Mouse (Mus musculus) hindbrain, embryonic 10.5 days (tissue): Measurements from ENCODE around the gene Gtf3a. TPM values are rescaled to one million over a fixed set of nuclear protein-coding genes. Genes with fewer than 3 reads are reported as not detected.
"Not testable (repeated sequence)": the region's sequence is repeated elsewhere in the genome, so short reads cannot be mapped to it uniquely, and the experiment has no call there.

ENCODE experiments used
- DNase-seq: peaks from one replicate; pipeline ENCODE4 v3.0.0-alpha.2; 2017; ENCODE audit warnings: low spot score
- H3K27ac ChIP-seq: fragments of 300-500 bp; sonication (generic); 2 replicates; pipeline ENCODE4 v1.5.1; 2016; ENCODE audit warnings: mild to moderate bottlenecking, moderate library complexity
- H3K27me3 ChIP-seq: fragments of 300-500 bp; sonication (generic); 2 replicates; pipeline ENCODE4 v1.6.1; 2016; ENCODE audit warnings: mild to moderate bottlenecking; ENCODE audit not compliant: poor library complexity, insufficient read depth, severe bottlenecking
- H3K36me3 ChIP-seq: fragments of 300-500 bp; sonication (generic); 2 replicates; pipeline ENCODE4 v1.6.1; 2016; ENCODE audit warnings: mild to moderate bottlenecking, moderate library complexity
- H3K4me1 ChIP-seq: fragments of 300-500 bp; sonication (generic); replicated peaks from 2 replicates; pipeline ENCODE4 v1.6.1; 2016; ENCODE audit warnings: mild to moderate bottlenecking
- H3K4me3 ChIP-seq: fragments of 300-500 bp; sonication (generic); 2 replicates; pipeline ENCODE4 v1.5.1; 2016; ENCODE audit warnings: mild to moderate bottlenecking, moderate library complexity
- H3K9me3 ChIP-seq: fragments of 300-500 bp; sonication (generic); 2 replicates; pipeline ENCODE4 v1.6.1; 2016; ENCODE audit warnings: mild to moderate bottlenecking, moderate library complexity
- WGBS: fragments of 180-500 bp; shearing (Covaris S2); methylation state at CpG from one replicate; pipeline ENCODE4 v1.1.7; 2016; 5-methylcytosine and 5-hydroxymethylcytosine counted together
- polyA plus RNA-seq: library from polyadenylated mRNA; unstranded; fragments of >200 nt; fragmentation: Nextera tagmentation; extraction: Ambion mirVana; gene quantifications from 2 replicates; pipeline ENCODE4 v1.2.1, GENCODE M21; 2016

Gtf3a gene
- polyA plus RNA-seq, result 115 and 118 TPM in 2 replicates

DNA sequence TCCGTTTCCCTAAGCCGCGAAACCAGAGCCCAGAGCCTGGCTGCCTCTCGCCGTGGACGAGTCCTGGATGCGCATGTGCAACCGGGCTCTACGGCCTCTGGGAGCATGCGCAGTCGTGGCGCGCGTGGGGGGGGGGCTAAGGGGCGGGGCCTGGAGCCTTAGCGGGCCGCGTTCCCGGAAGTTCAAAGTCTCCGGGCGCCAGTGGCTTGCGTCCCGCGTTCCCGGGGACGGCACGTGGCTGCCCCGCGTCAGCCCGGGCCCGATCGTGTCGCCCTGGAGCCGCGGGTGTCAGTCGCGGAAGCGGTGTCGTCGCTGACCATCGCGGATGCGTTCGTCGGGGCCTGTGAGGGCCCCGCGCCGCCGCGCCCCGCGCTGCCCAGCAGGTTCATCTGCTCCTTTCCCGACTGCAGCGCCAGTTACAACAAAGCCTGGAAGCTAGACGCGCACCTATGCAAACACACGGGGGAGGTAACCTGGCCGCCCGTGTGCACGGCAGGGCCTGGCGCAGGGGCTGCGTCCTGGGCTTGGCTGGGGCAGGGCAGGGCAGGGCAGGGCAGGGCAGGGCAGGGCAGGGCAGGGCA, at the start of gene Gtf3a:
Gtf3a (plus strand) TSS at position 150 of the 581 bp plus-strand sequence.
- peak; percentile 95 for DNase-seq
- Histone ChIP-seq H3K27ac (peak within 1 kb of the TSS; percentile 94), H3K9me3 (peaks cover 3% of the 10 kb centered on the region; the same call in 1 of the 2 replicates), H3K27me3 (no peaks in the 10 kb centered on the region), H3K4me1 (peaks cover 24% of the 10 kb centered on the region), H3K36me3 (peaks cover 36% of the 10 kb centered on the region), H3K4me3 (peak within 1 kb of the TSS; percentile 85)
- under 1% methylated on average over 62 of the region's 62 CpGs for WGBS

- H3K4me3 ChIP-seq, result no peak overlapping the region
- DNase-seq, result no peak
- 59% methylated on average over 7 of the region's 7 CpGs for WGBS
- H3K4me1 ChIP-seq, result no peaks in the 10 kb centered on the region
- H3K27ac ChIP-seq, result no peak overlapping the region
- H3K36me3 ChIP-seq, result no peaks in the 10 kb centered on the region
- H3K27me3 ChIP-seq, result no peaks in the 10 kb centered on the region; the same call in 1 of the 2 replicates
- H3K9me3 ChIP-seq, result no peaks in the 10 kb centered on the region
Measured at GRCm38 (mm10) chr5:146900331-146900730, 48.1 kb upstream of the Gtf3a start.

DNA sequence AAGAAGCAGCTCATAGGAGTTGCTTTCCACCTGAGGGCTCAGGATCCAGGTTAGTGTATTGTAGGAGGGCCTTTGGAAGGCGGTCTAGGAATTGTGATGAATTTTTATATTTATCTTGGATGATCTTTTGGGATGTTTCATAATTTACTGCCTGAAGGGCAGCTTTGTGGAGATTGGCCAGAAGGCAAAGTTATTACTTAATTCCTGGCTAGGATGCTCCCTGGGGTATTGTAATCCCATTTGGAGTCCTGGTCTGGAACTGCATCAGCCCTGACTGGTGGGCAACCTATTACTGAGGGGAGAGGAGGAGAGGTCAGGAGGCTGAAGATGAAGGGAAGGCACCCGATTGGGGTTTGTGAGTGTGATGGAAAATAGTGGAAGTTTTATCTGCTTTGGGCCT, 47.0 kb upstream of the Gtf3a start:
- peaks cover 4% of the 10 kb centered on the region; the same call in 1 of the 2 replicates for H3K4me1 ChIP-seq
- no peak for DNase-seq
- H3K4me3 ChIP-seq, result no peak overlapping the region
- H3K36me3 ChIP-seq, result no peaks in the 10 kb centered on the region
- WGBS, result 86% methylated on average over 2 of the region's 2 CpGs
- H3K27ac ChIP-seq, result no peak overlapping the region
- no peaks in the 10 kb centered on the region for H3K9me3 ChIP-seq
- no peaks in the 10 kb centered on the region; the same call in 1 of the 2 replicates for H3K27me3 ChIP-seq

GRCm38 (mm10) chr5:146904404-146904803, 44.1 kb upstream of the Gtf3a start:
- 36% methylated on average over 8 of the region's 8 CpGs for WGBS
- no peaks in the 10 kb centered on the region for H3K9me3 ChIP-seq
- H3K27ac ChIP-seq, result no peak overlapping the region
- DNase-seq, result peak; percentile 75
- H3K36me3 ChIP-seq, result no peaks in the 10 kb centered on the region
- H3K4me1 ChIP-seq, result peaks cover 11% of the 10 kb centered on the region; the same call in 1 of the 2 replicates
- H3K27me3 ChIP-seq, result peaks cover 7% of the 10 kb centered on the region; the same call in 1 of the 2 replicates
- no peak overlapping the region for H3K4me3 ChIP-seq

- Histone ChIP-seq H3K4me1 (peaks cover 11% of the 10 kb centered on the region; the same call in 1 of the 2 replicates), H3K36me3 (no peaks in the 10 kb centered on the region), H3K27ac (no peak overlapping the region), H3K9me3 (no peaks in the 10 kb centered on the region), H3K27me3 (peaks cover 7% of the 10 kb centered on the region; the same call in 1 of the 2 replicates), H3K4me3 (0 out of 2 replicates have a peak overlapping the region, but pooled peaks have one; percentile 5)
- WGBS, result 27% methylated on average over 14 of the region's 14 CpGs
- DNase-seq, result peak; percentile 84
Measured at GRCm38 (mm10) chr5:146905486-146906172, 42.8 kb upstream of the Gtf3a start.

DNA sequence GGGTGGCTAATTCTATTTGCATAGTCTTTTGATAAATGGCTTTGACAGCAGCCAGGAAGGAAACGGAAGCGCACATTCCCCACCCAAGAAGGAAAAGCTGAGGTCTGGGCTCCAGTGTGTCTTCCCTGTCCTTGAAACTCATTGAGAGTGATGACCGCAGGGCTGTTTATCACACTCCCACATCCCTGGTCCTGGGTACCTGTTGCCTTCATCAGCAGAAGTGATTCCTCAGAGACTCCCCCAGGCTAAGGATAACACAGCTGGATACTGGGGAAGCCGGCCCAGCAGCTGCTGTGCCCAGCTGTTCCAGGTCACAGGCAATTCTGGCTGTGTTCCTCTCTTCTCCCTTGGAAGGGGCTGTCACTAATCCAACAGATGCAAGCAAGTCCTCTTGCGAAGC, 40.9 kb upstream of the Gtf3a start:
- peaks cover 16% of the 10 kb centered on the region; the same call in 1 of the 2 replicates for H3K27me3 ChIP-seq
- no peak overlapping the region for H3K27ac ChIP-seq
- WGBS, result 46% methylated on average over 5 of the region's 5 CpGs
- peaks cover 15% of the 10 kb centered on the region for H3K4me1 ChIP-seq
- H3K9me3 ChIP-seq, result no peaks in the 10 kb centered on the region
- no peak overlapping the region for H3K4me3 ChIP-seq
- no peak for DNase-seq
- H3K36me3 ChIP-seq, result no peaks in the 10 kb centered on the region

- Histone ChIP-seq H3K4me1 (peaks cover 15% of the 10 kb centered on the region), H3K27me3 (peaks cover 26% of the 10 kb centered on the region), H3K36me3 (no peaks in the 10 kb centered on the region), H3K27ac (no peak overlapping the region), H3K9me3 (no peaks in the 10 kb centered on the region), H3K4me3 (no peak overlapping the region)
- DNase-seq, result peak; percentile 15
- 55% methylated on average over 11 of the region's 11 CpGs for WGBS
Measured at GRCm38 (mm10) chr5:146908629-146909028, 39.8 kb upstream of the Gtf3a start.

DNA sequence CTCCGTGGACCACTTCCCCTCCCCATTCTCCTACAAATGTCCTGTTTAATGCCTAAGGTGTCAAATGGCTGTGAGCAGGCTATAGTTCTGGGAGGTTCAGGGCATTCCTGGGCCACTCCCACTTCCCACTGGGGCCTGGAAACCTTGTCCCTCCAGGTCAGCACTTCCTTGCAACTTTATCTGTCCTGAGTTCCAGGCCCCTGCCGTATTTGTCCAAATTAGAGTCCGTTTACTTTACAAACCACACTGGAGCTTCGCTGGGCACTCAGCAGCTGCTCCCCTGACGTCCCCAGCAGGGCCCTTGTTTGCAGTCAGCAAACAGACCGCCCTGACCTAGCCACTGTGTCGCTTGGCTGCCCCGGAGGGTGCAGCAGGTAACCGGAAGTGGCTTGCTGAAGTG, 36.3 kb upstream of the Gtf3a start:
- DNase-seq, result no peak
- 19% methylated on average over 9 of the region's 9 CpGs for WGBS
- Histone ChIP-seq H3K27ac (no peak overlapping the region), H3K9me3 (no peaks in the 10 kb centered on the region), H3K36me3 (no peaks in the 10 kb centered on the region), H3K27me3 (peaks cover 29% of the 10 kb centered on the region), H3K4me1 (peaks cover 12% of the 10 kb centered on the region), H3K4me3 (no peak overlapping the region)

GRCm38 (mm10) chr5:146913355-146913754, 35.1 kb upstream of the Gtf3a start:
- 76% methylated on average over 7 of the region's 7 CpGs for WGBS

DNA sequence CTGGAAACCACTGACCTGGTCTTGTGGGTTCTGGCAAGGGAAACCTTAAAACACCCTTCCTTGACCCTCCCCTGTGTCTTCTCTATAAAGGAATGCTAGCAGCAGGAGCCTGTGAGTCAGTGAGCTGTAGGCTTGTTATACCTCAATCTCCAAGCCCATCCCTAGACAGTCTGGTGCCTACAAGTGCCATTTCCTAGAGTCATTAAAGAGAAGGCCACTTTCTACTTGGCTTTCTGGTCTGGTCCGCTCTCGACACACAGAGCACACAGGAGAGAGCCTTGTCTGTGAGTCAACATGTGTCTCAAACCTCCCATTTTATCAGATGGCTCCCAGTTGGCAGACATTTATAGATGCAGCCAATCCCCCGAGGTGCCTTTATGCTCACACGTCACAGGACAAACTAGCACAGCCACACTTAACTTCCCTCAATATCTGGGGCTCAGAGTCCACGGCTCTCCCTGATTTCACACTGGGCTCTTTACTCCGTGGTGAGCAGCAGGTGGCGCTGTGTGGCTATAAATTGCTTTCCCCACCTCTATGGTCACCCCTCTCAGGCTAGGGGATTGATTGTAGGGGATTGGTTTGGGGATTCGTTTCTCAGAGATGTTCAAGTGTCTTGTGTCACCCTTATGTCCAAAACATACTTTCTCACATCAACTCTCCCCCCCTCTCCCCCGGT, 34.2 kb upstream of the Gtf3a start:
- Histone ChIP-seq H3K9me3 (no peaks in the 10 kb centered on the region), H3K4me3 (no peak overlapping the region), H3K4me1 (peaks cover 4% of the 10 kb centered on the region), H3K27me3 (peaks cover 26% of the 10 kb centered on the region), H3K36me3 (no peaks in the 10 kb centered on the region), H3K27ac (no peak overlapping the region)
- peak; percentile 62 for DNase-seq
- 26% methylated on average over 9 of the region's 9 CpGs for WGBS

More at GRCm38 (mm10) chr5:146913355-146913754, 35.1 kb upstream of the Gtf3a start:
- Histone ChIP-seq H3K4me1 (peaks cover 8% of the 10 kb centered on the region), H3K27ac (no peak overlapping the region), H3K36me3 (no peaks in the 10 kb centered on the region), H3K4me3 (no peak overlapping the region), H3K27me3 (peaks cover 22% of the 10 kb centered on the region), H3K9me3 (no peaks in the 10 kb centered on the region)
- no peak for DNase-seq

GRCm38 (mm10) chr5:146916273-146916672, 32.2 kb upstream of the Gtf3a start:
- H3K9me3 ChIP-seq, result no peaks in the 10 kb centered on the region
- 68% methylated on average over 8 of the region's 8 CpGs for WGBS
- peaks cover 22% of the 10 kb centered on the region for H3K4me1 ChIP-seq
- no peak overlapping the region for H3K4me3 ChIP-seq
- peaks cover 29% of the 10 kb centered on the region for H3K27me3 ChIP-seq
- H3K27ac ChIP-seq, result no peak overlapping the region
- H3K36me3 ChIP-seq, result no peaks in the 10 kb centered on the region
- no peak for DNase-seq

GRCm38 (mm10) chr5:146916806-146917205, 31.7 kb upstream of the Gtf3a start:
- no peak for DNase-seq
- Histone ChIP-seq H3K9me3 (no peaks in the 10 kb centered on the region), H3K27me3 (peaks cover 26% of the 10 kb centered on the region), H3K4me3 (no peak overlapping the region), H3K27ac (no peak overlapping the region), H3K36me3 (no peaks in the 10 kb centered on the region), H3K4me1 (peaks cover 22% of the 10 kb centered on the region)
- 28% methylated on average over 6 of the region's 6 CpGs for WGBS

- DNase-seq, H3K36me3 ChIP-seq, H3K4me3 ChIP-seq, H3K9me3 ChIP-seq, H3K27ac ChIP-seq: not testable (repeated sequence)
- peaks cover 19% of the 10 kb centered on the region for H3K4me1 ChIP-seq
- H3K27me3 ChIP-seq, result peaks cover 26% of the 10 kb centered on the region
- 79% methylated on average over 6 of the region's 6 CpGs for WGBS
Measured at GRCm38 (mm10) chr5:146917357-146917756, 31.1 kb upstream of the Gtf3a start.
